Mouse (Mus musculus): ENCODE data around the gene Mmgt2.

The Mmgt2 gene

GRCm38 (mm10) chr11:62710657-62711056 lies 62.2 kb downstream of the Mmgt2 start:
- DNase-seq: no peak

Data from retina, postnatal 1 day (tissue).